Mouse (Mus musculus) kidney, embryonic 14.5 days (tissue): Measurements from ENCODE around the gene Erc1. TPM values are rescaled to one million over a fixed set of nuclear protein-coding genes. Genes with fewer than 3 reads are reported as not detected.

Source experiments
- ATAC-seq: fragments of 200-750 bp; cut with Nextera tagmentation; 2 replicates; pipeline ENCODE4 v1.8.0; 2017; ENCODE audit warnings: moderate number of reproducible peaks, mild to moderate bottlenecking, moderate TSS enrichment, moderate library complexity; ENCODE audit not compliant: low FRiP score, low TSS enrichment
- H3K27ac ChIP-seq: fragments of 300-500 bp; sonication (generic); 2 replicates; pipeline ENCODE4 v1.5.1; 2014; ENCODE audit warnings: low read depth, mild to moderate bottlenecking, low read length, moderate library complexity, mixed read lengths
- H3K27me3 ChIP-seq: fragments of 300-500 bp; sonication (generic); 2 replicates; pipeline ENCODE4 v1.6.1; 2014; ENCODE audit warnings: mild to moderate bottlenecking, low read length; ENCODE audit not compliant: control insufficient read depth, insufficient read depth
- H3K36me3 ChIP-seq: fragments of 300-500 bp; sonication (generic); 2 replicates; pipeline ENCODE4 v1.6.1; 2014; ENCODE audit warnings: low read length, mixed read lengths; ENCODE audit not compliant: control insufficient read depth, insufficient read depth
- H3K4me1 ChIP-seq: fragments of 300-500 bp; sonication (generic); 2 replicates; pipeline ENCODE4 v1.6.1; 2014; ENCODE audit warnings: low read length, mixed read lengths; ENCODE audit not compliant: control insufficient read depth, insufficient read depth
- H3K4me2 ChIP-seq: fragments of 300-500 bp; sonication (generic); replicated peaks from 2 replicates; pipeline ENCODE4 v1.6.1; 2014; ENCODE audit warnings: low read depth, mild to moderate bottlenecking, low read length
- H3K4me3 ChIP-seq: fragments of 300-500 bp; sonication (generic); 2 replicates; pipeline ENCODE4 v1.5.1; 2014; ENCODE audit warnings: mild to moderate bottlenecking, low read length
- H3K9ac ChIP-seq: fragments of 300-500 bp; sonication (generic); 2 replicates; pipeline ENCODE4 v1.6.1; 2014; ENCODE audit warnings: low read depth, mild to moderate bottlenecking, low read length, moderate library complexity
- H3K9me3 ChIP-seq: fragments of 300-500 bp; sonication (generic); 2 replicates; pipeline ENCODE4 v1.6.1; 2016; ENCODE audit warnings: low read length; ENCODE audit not compliant: control insufficient read depth
- WGBS: fragments of 180-500 bp; shearing (Covaris S2); extraction: QIAGEN DNeasy Blood & Tissue Kit; methylation state at CpG from one replicate; pipeline ENCODE4 v1.1.7; 2014; 5-methylcytosine and 5-hydroxymethylcytosine counted together
- polyA plus RNA-seq: library from polyadenylated mRNA; unstranded; fragments of >200 nt; fragmentation: Nextera tagmentation; extraction: Ambion mirVana; gene quantifications from 2 replicates; pipeline ENCODE4 v1.2.1, GENCODE M21; 2014

The Erc1 gene
- polyA plus RNA-seq, 1 experiment from 2014 or later = 30.0 TPM

- WGBS = 89% methylated on average over 3 of the region's 3 CpGs
- Histone ChIP-seq H3K27ac (no peak overlapping the region), H3K4me3 (no peak overlapping the region), H3K4me2 (no peak overlapping the region), H3K36me3 (peaks cover 21% of the 10 kb centered on the region; the same call in 1 of the 2 replicates), H3K27me3 (no peaks in the 10 kb centered on the region), H3K4me1 (no peaks in the 10 kb centered on the region), H3K9me3 (no peaks in the 10 kb centered on the region), H3K9ac (no peak overlapping the region)
- ATAC-seq = no peak
These were observed 66.9 kb downstream of the Erc1 start for GRCm38 (mm10) chr6:119781109-119781508.

GRCm38 (mm10) chr6:119768778-119769177, 79.2 kb downstream of the Erc1 start:
- Histone ChIP-seq H3K27me3 (no peaks in the 10 kb centered on the region), H3K4me2 (no peak overlapping the region), H3K9me3 (no peaks in the 10 kb centered on the region), H3K9ac (no peak overlapping the region), H3K27ac (no peak overlapping the region), H3K36me3 (no peaks in the 10 kb centered on the region), H3K4me1 (no peaks in the 10 kb centered on the region), H3K4me3 (no peak overlapping the region)
- WGBS = 53% methylated on average over 1 of the region's 1 CpGs
- no peak for ATAC-seq

- Histone ChIP-seq H3K4me2 (no peak overlapping the region), H3K27me3 (no peaks in the 10 kb centered on the region), H3K4me1 (no peaks in the 10 kb centered on the region), H3K9ac (no peak overlapping the region), H3K27ac (no peak overlapping the region), H3K4me3 (no peak overlapping the region), H3K9me3 (no peaks in the 10 kb centered on the region), H3K36me3 (peaks cover 6% of the 10 kb centered on the region; the same call in 1 of the 2 replicates)
- WGBS = 94% methylated on average over 3 of the region's 3 CpGs
- no peak for ATAC-seq
These were observed 83.6 kb downstream of the Erc1 start for GRCm38 (mm10) chr6:119764355-119764754.

DNA sequence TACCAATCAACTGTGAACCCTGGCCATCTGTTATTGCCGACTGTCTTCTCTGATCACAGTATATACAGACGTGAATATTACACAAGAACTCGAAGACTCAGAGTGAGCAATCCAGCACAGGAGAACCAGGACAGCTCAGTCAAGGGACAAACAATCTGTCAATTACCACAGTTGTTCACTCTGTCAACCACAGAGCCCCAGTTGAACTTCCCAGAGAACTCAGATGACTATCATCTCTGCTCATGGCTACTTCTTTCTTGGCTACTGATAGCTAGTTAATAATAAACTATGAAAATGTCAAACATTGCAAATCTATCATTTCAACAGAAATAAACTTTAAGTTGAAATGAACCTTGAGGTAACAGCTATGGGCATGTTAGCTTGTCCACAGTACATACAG, 88.1 kb downstream of the Erc1 start:
- WGBS = 89% methylated on average over 3 of the region's 3 CpGs
- Histone ChIP-seq H3K4me3 (no peak overlapping the region), H3K27ac (no peak overlapping the region), H3K9me3 (no peaks in the 10 kb centered on the region), H3K27me3 (no peaks in the 10 kb centered on the region), H3K36me3 (peaks cover 6% of the 10 kb centered on the region; the same call in 1 of the 2 replicates), H3K9ac (no peak overlapping the region), H3K4me1 (no peaks in the 10 kb centered on the region), H3K4me2 (no peak overlapping the region)
- no peak for ATAC-seq

GRCm38 (mm10) chr6:119758490-119758889, 89.5 kb downstream of the Erc1 start:
- no peak overlapping the region for H3K4me3 ChIP-seq
- H3K9ac ChIP-seq = no peak overlapping the region
- no peaks in the 10 kb centered on the region for H3K4me1 ChIP-seq
- 87% methylated on average over 2 of the region's 2 CpGs for WGBS
- no peak overlapping the region for H3K27ac ChIP-seq
- peaks cover 6% of the 10 kb centered on the region; the same call in 1 of the 2 replicates for H3K36me3 ChIP-seq
- no peaks in the 10 kb centered on the region for H3K9me3 ChIP-seq
- no peak for ATAC-seq
- no peaks in the 10 kb centered on the region for H3K27me3 ChIP-seq
- no peak overlapping the region for H3K4me2 ChIP-seq

DNA sequence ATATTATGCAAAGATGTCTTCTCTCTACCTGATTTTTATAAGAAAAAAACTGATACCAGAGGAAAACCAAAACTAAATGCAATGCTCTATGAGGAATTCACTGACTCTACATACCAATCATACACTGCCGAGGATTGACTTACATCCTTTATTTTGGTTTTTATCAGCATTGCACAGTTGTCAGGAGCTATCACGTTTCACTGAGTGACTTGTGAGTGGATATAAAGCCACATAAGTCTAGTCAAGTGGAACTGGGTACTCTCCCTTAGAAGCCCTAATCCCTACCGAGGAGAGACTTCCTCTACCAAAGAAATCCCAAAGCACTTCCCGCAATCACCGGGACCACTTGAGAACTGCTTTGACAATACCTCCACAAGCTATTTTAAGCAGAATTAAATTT, 90.2 kb downstream of the Erc1 start:
- no peak overlapping the region for H3K4me3 ChIP-seq
- H3K27ac ChIP-seq = no peak overlapping the region
- peaks cover 6% of the 10 kb centered on the region; the same call in 1 of the 2 replicates for H3K36me3 ChIP-seq
- no peak overlapping the region for H3K4me2 ChIP-seq
- H3K4me1 ChIP-seq = no peaks in the 10 kb centered on the region
- H3K9me3 ChIP-seq = no peaks in the 10 kb centered on the region
- no peaks in the 10 kb centered on the region for H3K27me3 ChIP-seq
- no peak overlapping the region for H3K9ac ChIP-seq
- ATAC-seq = no peak
- WGBS = 64% methylated on average over 5 of the region's 5 CpGs

DNA sequence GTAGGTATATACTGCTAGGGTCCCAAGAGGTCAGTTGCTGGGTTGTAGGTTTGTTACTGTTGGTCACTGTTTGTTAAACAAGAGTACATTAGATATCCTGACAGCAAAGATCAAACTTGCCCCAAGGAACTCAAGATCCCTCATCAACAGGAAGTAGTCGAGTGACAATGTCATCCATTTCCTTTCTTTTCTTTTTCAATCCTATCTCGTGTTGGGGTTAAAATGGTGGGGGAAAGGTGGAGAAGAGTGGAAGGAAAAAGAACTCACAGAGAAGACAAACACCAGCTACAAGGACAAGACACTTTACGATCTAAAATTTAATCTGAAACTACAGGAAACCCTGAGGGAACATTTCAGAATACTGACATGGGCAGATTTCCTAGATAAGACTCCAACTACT, 92.1 kb downstream of the Erc1 start:
- Histone ChIP-seq H3K4me2 (no peak overlapping the region), H3K27ac (no peak overlapping the region), H3K27me3 (no peaks in the 10 kb centered on the region), H3K9me3 (no peaks in the 10 kb centered on the region), H3K9ac (no peak overlapping the region), H3K4me3 (no peak overlapping the region), H3K36me3 (peaks cover 14% of the 10 kb centered on the region; the same call in 1 of the 2 replicates), H3K4me1 (no peaks in the 10 kb centered on the region)
- ATAC-seq = no peak
- 57% methylated on average over 3 of the region's 3 CpGs for WGBS

DNA sequence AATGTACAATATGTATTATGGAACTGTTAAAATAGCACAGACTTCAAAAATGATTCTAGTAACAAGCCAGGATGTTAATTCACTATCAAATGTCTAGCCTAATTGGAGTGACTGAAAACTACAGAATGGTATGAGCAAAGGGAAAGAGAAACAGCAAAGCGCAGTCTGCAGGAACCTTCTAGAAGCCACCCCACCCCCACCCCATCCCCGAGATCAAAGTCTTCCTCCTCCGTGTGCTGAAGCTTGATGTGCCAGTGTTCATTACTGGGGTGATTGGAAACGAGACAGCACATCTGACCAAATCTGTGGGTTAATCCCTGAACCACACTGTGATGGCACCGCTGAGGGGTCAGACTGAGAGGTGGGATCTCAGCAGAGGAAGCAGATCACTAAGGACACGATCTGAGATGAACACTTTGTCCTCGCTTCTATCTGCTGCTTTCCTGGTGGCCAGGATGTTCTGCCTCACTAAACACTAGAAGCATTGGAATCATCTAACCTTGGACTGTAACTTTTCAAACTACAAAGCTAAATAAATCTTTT, 98.8 kb downstream of the Erc1 start:
- Histone ChIP-seq H3K4me2 (no peak overlapping the region), H3K4me1 (no peaks in the 10 kb centered on the region), H3K9me3 (no peaks in the 10 kb centered on the region), H3K4me3 (no peak overlapping the region), H3K27me3 (no peaks in the 10 kb centered on the region), H3K36me3 (peaks cover 19% of the 10 kb centered on the region; the same call in 1 of the 2 replicates), H3K27ac (no peak overlapping the region), H3K9ac (no peak overlapping the region)
- 79% methylated on average over 7 of the region's 7 CpGs for WGBS
- no peak for ATAC-seq

- Histone ChIP-seq H3K27me3 (no peaks in the 10 kb centered on the region), H3K4me1 (no peaks in the 10 kb centered on the region), H3K9ac (no peak overlapping the region), H3K27ac (no peak overlapping the region), H3K4me3 (no peak overlapping the region), H3K36me3 (no peaks in the 10 kb centered on the region), H3K9me3 (no peaks in the 10 kb centered on the region), H3K4me2 (no peak overlapping the region)
- 82% methylated on average over 2 of the region's 2 CpGs for WGBS
- ATAC-seq = no peak
These were observed 106.1 kb downstream of the Erc1 start for GRCm38 (mm10) chr6:119741861-119742260.
